ENCODE assay signal across 40 mouse cellular contexts in genomic region chr17:81383461-81383860, GRCm38 (mm10). TPM values are rescaled to one million over a fixed set of nuclear protein-coding genes. Genes with fewer than 3 reads are reported as not detected.
DNase-seq lines count a peak whose midpoint lies in the region; ATAC-seq and TF ChIP-seq lines count a peak whose summit lies in the region.
"Had no signal": no experiment of that assay in that cellular context is flagged by ENCODE, and none has a peak within 500 bp of the region (broad histone marks: within the 10 kb centered on the region; RNA-seq: fewer than 3 reads in every experiment).

No protein-coding gene starts in this region.

- H3K4me3 ChIP-seq in liver, adult 2 months (ENCODE audit: insufficient read depth, low read depth, low read length), result no peak overlapping the region
- no peak overlapping the region for H3K4me3 ChIP-seq in liver, postnatal 0 days (ENCODE audit: low read depth, low read length)
- H3K4me3 ChIP-seq in kidney, adult 2 months (ENCODE audit: insufficient read depth, low read depth, low read length), result no peak overlapping the region
- no peak overlapping the region for H3K4me3 ChIP-seq in midbrain, embryonic 15.5 days
- H3K4me3 ChIP-seq: embryonic facial prominence, embryonic 10.5 days; embryonic facial prominence, embryonic 15.5 days; forebrain, embryonic 13.5 days; heart, embryonic 10.5 days; hindbrain, embryonic 12.5 days; intestine, embryonic 15.5 days; left cerebral cortex, adult 2 months; limb, embryonic 12.5 days; midbrain, embryonic 13.5 days; neural tube, embryonic 15.5 days had no signal

- no peak for ATAC-seq in liver, postnatal 0 days
- ATAC-seq in midbrain, embryonic 15.5 days (replicated peaks), result no peak
- ATAC-seq: CD4-positive, CD25-positive, alpha-beta regulatory T cell, adult 4 months; forebrain, embryonic 13.5 days; hindbrain, postnatal 0 days; intestine, embryonic 15.5 days; midbrain, embryonic 13.5 days had no signal

- no peaks in the 10 kb centered on the region for H3K79me2 ChIP-seq in liver, adult 2 months (ENCODE audit: control insufficient read depth, insufficient read depth, low read length)

- peak; percentile 85 for DNase-seq in liver, adult 2 months (ENCODE audit: extremely low read depth, low read depth, low spot score)
- DNase-seq in liver, postnatal 0 days, result no peak
- DNase-seq in kidney, adult 2 months, result peak; percentile 86
- peak; percentile 52 for DNase-seq in kidney, postnatal 10 days
- DNase-seq in layer of hippocampus, adult 8-10 months (ENCODE audit: low spot score in 2 of 2), result no peak
- DNase-seq in embryo, embryonic 10 days (ENCODE audit: low spot score), result no peak
- DNase-seq: adrenal gland, postnatal 36 days; cerebellum, adult 2 months; cerebellum, postnatal 14 days; gastrocnemius, postnatal 14 days; heart, postnatal 36 days; lung, postnatal 36 days; retina, postnatal 1 day; right cerebral cortex, postnatal 25 days; spleen, adult 18-20 months; thymus, adult 2 months had no signal

- H3K9ac ChIP-seq in liver, adult 2 months (ENCODE audit: low read depth, low read length), result no peak overlapping the region
- no peak overlapping the region for H3K9ac ChIP-seq in liver, postnatal 0 days (replicated peaks)
- no peak overlapping the region for H3K9ac ChIP-seq in midbrain, embryonic 15.5 days
- H3K9ac ChIP-seq: embryonic facial prominence, embryonic 15.5 days; forebrain, embryonic 13.5 days; hindbrain, embryonic 12.5 days; intestine, embryonic 15.5 days; limb, embryonic 12.5 days; midbrain, embryonic 13.5 days; neural tube, embryonic 15.5 days had no signal

- H3K4me1 ChIP-seq in liver, adult 2 months (ENCODE audit: control insufficient read depth, insufficient read depth, low read length), result peaks cover 2% of the 10 kb centered on the region
- H3K4me1 ChIP-seq in liver, postnatal 0 days (ENCODE audit: insufficient read depth), result no peaks in the 10 kb centered on the region
- H3K4me1 ChIP-seq in kidney, adult 2 months (ENCODE audit: control insufficient read depth, insufficient read depth, low read length), result peaks cover 4% of the 10 kb centered on the region
- no peaks in the 10 kb centered on the region for H3K4me1 ChIP-seq in midbrain, embryonic 15.5 days
- H3K4me1 ChIP-seq: embryonic facial prominence, embryonic 10.5 days; embryonic facial prominence, embryonic 15.5 days; forebrain, embryonic 13.5 days; heart, embryonic 10.5 days; hindbrain, embryonic 12.5 days; intestine, embryonic 15.5 days; midbrain, embryonic 13.5 days; neural tube, embryonic 15.5 days had no signal

- TF ChIP-seq CTCF in liver, adult 2 months (IDR thresholded peaks at IDR 0.05; ENCODE audit: low read depth, low read length), result no peak
- TF ChIP-seq CTCF in liver, postnatal 0 days (IDR thresholded peaks at IDR 0.05; ENCODE audit: low read depth), result no peak
- no peak for TF ChIP-seq CTCF in kidney, adult 2 months (conservative IDR thresholded peaks at IDR 0.05; ENCODE audit: insufficient read depth, insufficient read length, low read depth, low read length)

- TF ChIP-seq EP300 in liver, postnatal 0 days (IDR thresholded peaks at IDR 0.05; ENCODE audit: low read depth), result no peak

- no peaks in the 10 kb centered on the region for H3K36me3 ChIP-seq in liver, adult 2 months (ENCODE audit: control insufficient read depth, insufficient read depth, low read length)
- H3K36me3 ChIP-seq in liver, postnatal 0 days (replicated peaks; ENCODE audit: insufficient read depth, low read length), result no peaks in the 10 kb centered on the region
- H3K36me3 ChIP-seq in kidney, adult 2 months (ENCODE audit: control insufficient read depth, insufficient read depth, low read length), result no peaks in the 10 kb centered on the region
- no peaks in the 10 kb centered on the region for H3K36me3 ChIP-seq in midbrain, embryonic 15.5 days (replicated peaks)
- H3K36me3 ChIP-seq: embryonic facial prominence, embryonic 10.5 days; embryonic facial prominence, embryonic 15.5 days; hindbrain, embryonic 12.5 days; intestine, embryonic 15.5 days; limb, embryonic 12.5 days; midbrain, embryonic 13.5 days had no signal

- no peak overlapping the region for H3K4me2 ChIP-seq in liver, postnatal 0 days (ENCODE audit: low read depth, low read length)
- H3K4me2 ChIP-seq in midbrain, embryonic 15.5 days, result no peak overlapping the region
- H3K4me2 ChIP-seq: embryonic facial prominence, embryonic 15.5 days; forebrain, embryonic 13.5 days; hindbrain, embryonic 12.5 days; intestine, embryonic 15.5 days; limb, embryonic 12.5 days; liver, embryonic 11.5 days; midbrain, embryonic 13.5 days; neural tube, embryonic 15.5 days had no signal

- 88% methylated on average over 4 of the region's 4 CpGs for WGBS in liver, adult 2 months
- whole genome bisulfite sequencing in liver, postnatal 0 days (ENCODE audit: insufficient replicate concordance), result 77% methylated on average over 4 of the region's 4 CpGs
- 42% methylated on average over 4 of the region's 4 CpGs for WGBS in kidney, adult 2 months
- WGBS in midbrain, embryonic 15.5 days, result 90% methylated on average over 4 of the region's 4 CpGs

- TF ChIP-seq POLR2A in liver, adult 2 months (IDR thresholded peaks at IDR 0.05; ENCODE audit: extremely low read depth, insufficient read depth, low read length), result no peak
- TF ChIP-seq POLR2A in kidney, adult 2 months (IDR thresholded peaks at IDR 0.05; ENCODE audit: low read depth, low read length), result no peak

- no peaks in the 10 kb centered on the region for H3K9me3 ChIP-seq in liver, postnatal 0 days (ENCODE audit: low read length)
- H3K9me3 ChIP-seq in midbrain, embryonic 15.5 days, result no peaks in the 10 kb centered on the region
- H3K9me3 ChIP-seq: embryonic facial prominence, embryonic 10.5 days; embryonic facial prominence, embryonic 15.5 days; forebrain, embryonic 13.5 days; heart, embryonic 10.5 days; hindbrain, embryonic 12.5 days; intestine, embryonic 15.5 days; limb, embryonic 12.5 days; midbrain, embryonic 13.5 days; neural tube, embryonic 15.5 days had no signal

- no peaks in the 10 kb centered on the region for H3K27me3 ChIP-seq in liver, adult 2 months (ENCODE audit: control insufficient read depth, insufficient read depth, low read length)
- no peaks in the 10 kb centered on the region for H3K27me3 ChIP-seq in liver, postnatal 0 days (ENCODE audit: insufficient read depth, low read length)
- no peaks in the 10 kb centered on the region for H3K27me3 ChIP-seq in kidney, adult 2 months (replicated peaks; ENCODE audit: control insufficient read depth, insufficient read depth, low read length)
- H3K27me3 ChIP-seq in midbrain, embryonic 15.5 days (replicated peaks), result no peaks in the 10 kb centered on the region
- H3K27me3 ChIP-seq: embryonic facial prominence, embryonic 15.5 days; forebrain, embryonic 13.5 days; hindbrain, embryonic 12.5 days; intestine, embryonic 15.5 days; limb, embryonic 12.5 days; midbrain, embryonic 13.5 days; neural tube, embryonic 15.5 days had no signal

- no peak overlapping the region for H3K27ac ChIP-seq in liver, adult 2 months (replicated peaks; ENCODE audit: insufficient read depth, low read depth, low read length)
- H3K27ac ChIP-seq in liver, postnatal 0 days (ENCODE audit: low read depth), result no peak overlapping the region
- H3K27ac ChIP-seq in kidney, adult 2 months (ENCODE audit: insufficient read depth, low read depth, low read length), result peak overlapping the region; percentile 96
- H3K27ac ChIP-seq in midbrain, embryonic 15.5 days, result no peak overlapping the region
- H3K27ac ChIP-seq: embryonic facial prominence, embryonic 10.5 days; embryonic facial prominence, embryonic 15.5 days; forebrain, embryonic 13.5 days; heart, embryonic 10.5 days; hindbrain, embryonic 12.5 days; hindbrain, postnatal 0 days; intestine, embryonic 15.5 days; left cerebral cortex, adult 2 months; limb, embryonic 12.5 days; midbrain, embryonic 13.5 days; neural tube, embryonic 15.5 days had no signal

RNA-seq across cellular contexts. Expression of gene Gm11096, which starts 58.1 kb away (rescaled TPM):
- not detected in 2 replicates for total RNA-seq in liver, adult 2 months (2014; rRNA removed)
- polyA plus RNA-seq in liver, adult 2 months (2012; rRNA removed), result not detected in 2 replicates
- polyA plus RNA-seq in liver, postnatal 0 days (2015; fragmentation: Nextera tagmentation; extraction: Ambion mirVana), result not detected in 2 replicates
- not detected in 2 replicates for polyA plus RNA-seq in kidney, adult 2 months (2012; rRNA removed)
- not detected for total RNA-seq in layer of hippocampus, adult 8-10 months (2022)
- not detected in 2 replicates for polyA plus RNA-seq in midbrain, embryonic 15.5 days (2015; fragmentation: Nextera tagmentation; extraction: Ambion mirVana)
- total RNA-seq: adrenal gland, adult 18-20 months; adrenal gland, postnatal 36 days; gastrocnemius, postnatal 14 days; granulocyte monocyte progenitor cell, adult 5-6 weeks; heart, postnatal 36 days; hindbrain, postnatal 0 days; layer of hippocampus, postnatal 14 days; left cerebral cortex, adult 2 months; left cerebral cortex, postnatal 25 days; megakaryocyte-erythroid progenitor cell, adult 5-6 weeks had no signal
- polyA plus RNA-seq: brain, embryonic 14.5 days; CD4-positive, CD25-positive, alpha-beta regulatory T cell, adult 4 months; cerebellum, adult 2 months; cortical plate, adult 2 months; embryonic facial prominence, embryonic 10.5 days; embryonic facial prominence, embryonic 15.5 days; forebrain, embryonic 13.5 days; heart, embryonic 10.5 days; heart, embryonic 16.5 days; hindbrain, embryonic 12.5 days; hindbrain, postnatal 0 days; intestine, embryonic 15.5 days; limb, embryonic 12.5 days; liver, embryonic 11.5 days; liver, embryonic 16.5 days; lung, embryonic 16.5 days; midbrain, embryonic 13.5 days; neural tube, embryonic 15.5 days; thymus, adult 2 months had no signal

Comparison
In these comparisons a context has a peak if more than half of its experiments do, and no peak if none do; other contexts are left out.
1. DNase-seq: peak in liver, adult 2 months (single experiment), kidney, adult 2 months (single experiment) and kidney, postnatal 10 days (single experiment); none in liver, postnatal 0 days (single experiment), layer of hippocampus, adult 8-10 months (0 of 2) and embryo, embryonic 10 days (single experiment).